Mouse (Mus musculus) bone marrow macrophage, adult 2 months (primary cell): ENCODE results near the gene Rnf7. TPM values are rescaled to one million over a fixed set of nuclear protein-coding genes. Genes with fewer than 3 reads are reported as not detected.
A peak's percentile ranks its signal among the peaks of the same experiment; 100 is the strongest.
"Not testable (repeated sequence)": the region's sequence is repeated elsewhere in the genome, so short reads cannot be mapped to it uniquely, and the experiment has no call there.

Experiments used
- H3K27ac ChIP-seq: 2 replicates; pipeline ENCODE4 v1.5.1; 2012; ENCODE audit warnings: low read depth, low read length; ENCODE audit not compliant: insufficient read depth
- H3K4me1 ChIP-seq: 2 replicates; pipeline ENCODE4 v1.6.1; 2012; ENCODE audit warnings: low read length; ENCODE audit not compliant: control insufficient read depth, insufficient read depth
- H3K4me3 ChIP-seq: 2 replicates; pipeline ENCODE4 v1.5.1; 2012; ENCODE audit warnings: mild to moderate bottlenecking, low read length, moderate library complexity; ENCODE audit not compliant: insufficient read depth
- CTCF ChIP-seq: IDR thresholded peaks from 2 replicates; pipeline ENCODE4 v1.5.1; 2012; ENCODE audit warnings: low read depth, mild to moderate bottlenecking, low read length, moderate library complexity
- POLR2A ChIP-seq: IDR thresholded peaks from 2 replicates; pipeline ENCODE4 v1.6.1; 2012; ENCODE audit warnings: mild to moderate bottlenecking, low read depth, low read length, borderline replicate concordance
- polyA plus RNA-seq: library from polyadenylated mRNA; stranded (reverse); fragments of >200 nt; gene quantifications from 2 replicates; pipeline ENCODE4 v1.2.4, GENCODE M21; 2012; ENCODE audit not compliant: missing spikeins, insufficient read depth, insufficient read length

Rnf7 gene
- 96.4 and 109 TPM in 2 replicates for polyA plus RNA-seq

DNA sequence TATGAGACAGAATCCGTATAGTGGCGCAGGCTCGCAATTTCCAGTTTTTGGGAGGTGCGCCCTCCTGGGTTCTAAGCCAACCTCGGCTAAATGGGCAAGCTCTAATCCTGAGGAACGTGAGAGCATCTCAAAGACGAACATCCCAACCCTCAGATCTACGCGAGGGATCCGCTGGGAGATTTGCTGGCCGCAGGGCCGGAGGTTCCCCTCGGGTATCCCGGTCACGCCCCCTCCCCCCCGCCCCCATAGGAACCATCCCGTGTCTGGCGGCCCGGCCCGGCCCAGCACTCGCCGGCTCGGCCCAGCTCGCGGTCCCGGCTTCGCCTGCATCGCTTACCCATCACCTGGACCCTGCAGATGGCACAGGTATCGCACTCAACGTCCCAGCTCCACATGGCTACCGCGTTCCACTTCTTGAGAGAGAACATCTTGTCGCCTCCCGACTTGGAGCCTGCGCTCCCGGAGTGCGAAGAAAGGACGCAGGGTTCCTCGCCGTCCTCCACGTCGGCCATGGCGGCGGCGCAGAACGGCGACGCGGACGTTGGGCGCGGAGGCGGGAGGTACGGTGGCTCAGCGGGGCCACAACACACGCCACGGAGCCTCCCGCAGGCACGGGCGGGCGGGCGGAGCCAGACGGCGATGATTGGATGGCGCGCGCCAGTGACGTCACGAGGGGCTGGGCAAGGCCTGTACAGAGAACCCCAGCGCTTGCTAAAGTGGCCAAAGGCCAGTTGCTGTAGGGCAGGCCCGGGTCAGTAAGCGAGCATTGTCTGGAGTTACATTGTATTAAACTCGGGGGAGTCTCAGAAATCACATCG lies at the start of gene Rnf7:
TSS of gene Rnf7 (minus strand) at position 605 of the 818 bp plus-strand sequence.
- H3K27ac ChIP-seq, result peak within 1 kb of the TSS; percentile 69
- TF ChIP-seq CTCF, result no peak
- TF ChIP-seq POLR2A, result no peak

DNA sequence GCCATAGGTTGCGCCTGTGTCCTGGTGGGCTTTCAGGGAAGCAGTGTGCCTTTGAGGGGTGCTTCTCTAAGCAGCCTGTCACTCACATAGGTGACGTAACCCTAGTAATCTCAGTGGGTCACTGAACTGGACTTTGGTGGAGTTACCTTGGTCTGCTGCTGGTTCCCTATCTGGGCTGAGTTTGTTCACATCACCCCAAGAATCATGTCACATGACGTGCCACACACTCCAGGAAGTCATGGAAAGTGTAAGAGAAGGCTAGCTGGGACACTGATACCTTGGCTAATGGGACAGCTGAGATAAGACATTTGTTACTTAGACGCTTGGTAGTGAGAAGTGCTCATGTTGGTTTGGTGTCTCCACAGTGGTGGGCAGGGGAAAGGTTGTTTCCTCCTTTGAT lies 47.5 kb upstream of the Rnf7 start:
- Histone ChIP-seq H3K4me1 (peaks cover 27% of the 10 kb centered on the region), H3K27ac (no peak overlapping the region), H3K4me3 (no peak overlapping the region)
- TF ChIP-seq POLR2A, result no peak
- TF ChIP-seq CTCF, result no peak

More for the DNA sequence above, at the start of gene Rnf7:
- peak within 1 kb of the TSS; percentile 89 for H3K4me3 ChIP-seq
- H3K4me1 ChIP-seq, result peaks cover 21% of the 10 kb centered on the region

DNA sequence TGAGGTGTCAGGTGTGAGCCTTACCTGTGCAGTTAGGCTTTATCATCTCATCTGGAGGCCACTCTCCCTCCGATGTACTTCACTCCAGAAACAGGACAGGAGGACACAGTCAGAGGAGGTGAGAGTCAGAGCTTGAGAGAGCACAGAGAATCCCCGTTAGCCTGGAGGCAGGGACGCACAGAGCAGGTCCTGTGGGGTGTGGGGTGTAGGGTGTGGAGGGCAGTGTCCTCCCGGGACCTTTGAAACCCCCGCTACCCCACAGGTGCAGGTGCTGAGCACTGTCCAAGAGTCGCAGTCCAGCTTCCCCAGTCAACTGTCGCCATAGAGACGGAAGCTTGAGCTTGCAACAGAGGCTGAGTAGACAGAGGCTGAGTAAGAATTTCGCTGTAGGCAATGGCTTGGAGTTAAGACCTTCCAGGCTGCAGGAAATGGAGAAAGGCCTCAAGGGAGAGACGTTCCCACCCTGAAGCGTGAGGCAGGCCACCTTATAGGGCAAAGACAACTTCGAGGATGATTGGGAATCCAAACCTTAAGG lies 46.6 kb upstream of the Rnf7 start, which contains the start of gene Gm28729:
TSS of gene Gm28729 (minus strand) at position 293 of the 535 bp plus-strand sequence.
- no peak within 1 kb of the TSS for H3K4me3 ChIP-seq
- TF ChIP-seq POLR2A (no peak), CTCF (no peak)
- H3K27ac ChIP-seq, result no peak within 1 kb of the TSS
- peaks cover 20% of the 10 kb centered on the region for H3K4me1 ChIP-seq

DNA sequence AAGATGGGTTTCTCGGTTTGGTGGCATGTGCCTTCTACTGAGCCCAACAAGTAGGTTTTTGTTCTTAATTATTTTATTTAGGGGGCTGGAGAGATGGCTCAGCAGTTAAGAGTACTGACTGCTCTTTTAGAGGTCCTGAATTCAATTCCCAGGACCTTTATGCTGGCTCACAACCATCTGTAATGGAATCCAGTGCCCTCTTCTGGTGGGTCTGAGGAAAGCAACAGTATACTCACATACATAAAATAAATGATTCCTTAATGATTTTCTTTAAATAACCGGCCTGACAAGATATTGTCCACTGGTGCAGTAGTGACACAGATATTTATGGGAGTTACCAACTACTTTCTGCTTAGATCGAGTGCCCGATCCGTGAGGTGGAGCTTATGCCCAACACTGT lies 44.7 kb upstream of the Rnf7 start:
- no peak for TF ChIP-seq CTCF
- no peak for TF ChIP-seq POLR2A
- peaks cover 16% of the 10 kb centered on the region for H3K4me1 ChIP-seq
- H3K27ac ChIP-seq, result no peak overlapping the region
- H3K4me3 ChIP-seq, result no peak overlapping the region

DNA sequence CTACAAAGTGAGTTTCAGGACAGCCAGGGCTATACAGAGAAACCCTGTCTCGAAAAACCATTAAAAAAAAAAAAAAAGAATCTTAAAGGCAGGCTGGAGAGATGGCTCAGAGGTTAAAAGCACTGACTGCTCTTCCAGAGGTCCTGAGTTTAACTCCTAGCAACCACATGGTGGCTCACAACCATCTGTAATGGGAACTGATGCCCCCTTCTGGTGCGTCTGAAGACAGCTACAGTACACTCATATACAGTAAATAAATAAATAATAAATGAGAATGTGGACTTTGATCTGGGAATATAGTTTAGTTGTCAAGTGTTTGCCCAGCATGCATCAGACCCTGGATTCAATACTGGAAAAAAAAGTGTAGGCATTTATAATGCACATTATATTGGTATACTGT lies 43.1 kb upstream of the Rnf7 start:
- not testable (repeated sequence) for H3K4me3 ChIP-seq, H3K27ac ChIP-seq
- peaks cover 23% of the 10 kb centered on the region for H3K4me1 ChIP-seq

DNA sequence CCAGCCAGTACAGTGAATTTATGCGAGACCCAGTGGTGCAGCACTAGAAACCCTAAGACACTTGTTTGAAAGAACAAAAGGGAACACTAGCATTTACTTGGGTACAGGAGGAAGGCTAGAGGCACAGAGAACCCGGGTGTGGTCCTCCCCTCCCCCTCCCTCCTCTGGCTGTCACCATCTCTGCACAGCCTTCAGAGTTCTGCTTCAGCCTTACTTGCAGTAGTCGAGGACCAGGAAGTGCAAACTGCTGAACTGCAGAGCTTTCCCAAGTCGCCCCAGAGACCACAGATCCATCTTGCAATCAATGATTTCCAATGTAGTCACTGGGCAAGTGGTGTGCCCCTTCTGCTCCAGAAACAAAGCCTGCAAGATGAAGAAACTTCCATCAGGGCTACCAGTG lies 39.0 kb upstream of the Rnf7 start:
- Histone ChIP-seq H3K4me3 (no peak overlapping the region), H3K27ac (peak overlapping the region; percentile 35), H3K4me1 (peaks cover 21% of the 10 kb centered on the region)
- TF ChIP-seq POLR2A, result no peak
- no peak for TF ChIP-seq CTCF

DNA sequence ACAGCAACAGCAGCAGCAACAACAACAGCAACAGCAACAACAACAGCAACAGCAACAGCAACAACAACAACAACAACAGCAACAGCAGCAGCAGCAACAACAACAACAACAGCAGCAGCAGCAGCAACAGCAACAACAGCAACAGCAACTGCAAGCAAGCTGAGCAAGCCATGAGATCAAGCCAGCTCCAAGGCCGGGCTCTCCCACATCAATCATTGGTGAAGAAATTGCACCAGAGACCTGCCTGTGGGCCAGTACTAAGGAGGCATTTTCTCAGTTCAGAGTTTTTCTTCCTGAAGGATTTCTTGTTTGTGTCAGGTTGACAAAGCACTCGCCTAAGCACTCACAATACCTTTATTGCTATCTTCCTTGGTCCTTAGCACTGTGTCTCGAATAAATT lies 38.3 kb upstream of the Rnf7 start:
- TF ChIP-seq CTCF (no peak), POLR2A (no peak)
- Histone ChIP-seq H3K4me1 (peaks cover 21% of the 10 kb centered on the region), H3K27ac (no peak overlapping the region), H3K4me3 (no peak overlapping the region)

DNA sequence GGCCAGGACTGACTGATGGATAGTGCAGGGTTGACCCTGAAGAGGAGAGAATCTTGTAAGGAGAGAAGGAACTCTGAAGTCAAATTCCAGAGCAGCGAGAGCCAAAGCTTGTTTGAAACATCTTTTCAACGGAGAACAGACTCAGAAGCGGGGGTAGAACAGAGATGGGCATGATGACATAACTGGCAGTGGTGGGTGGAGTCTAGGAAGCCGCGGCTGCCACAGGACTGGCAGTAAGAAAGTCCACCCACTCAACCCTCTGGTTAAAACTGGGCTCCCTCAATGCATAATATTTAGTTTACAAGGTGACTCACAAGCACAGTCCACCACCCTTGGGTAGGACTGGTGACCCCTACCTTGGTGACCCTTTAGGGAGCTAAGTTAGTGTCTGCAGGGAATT lies 37.3 kb upstream of the Rnf7 start:
- peaks cover 21% of the 10 kb centered on the region for H3K4me1 ChIP-seq
- no peak for TF ChIP-seq POLR2A
- no peak for TF ChIP-seq CTCF
- H3K27ac ChIP-seq, result no peak overlapping the region
- no peak overlapping the region for H3K4me3 ChIP-seq

DNA sequence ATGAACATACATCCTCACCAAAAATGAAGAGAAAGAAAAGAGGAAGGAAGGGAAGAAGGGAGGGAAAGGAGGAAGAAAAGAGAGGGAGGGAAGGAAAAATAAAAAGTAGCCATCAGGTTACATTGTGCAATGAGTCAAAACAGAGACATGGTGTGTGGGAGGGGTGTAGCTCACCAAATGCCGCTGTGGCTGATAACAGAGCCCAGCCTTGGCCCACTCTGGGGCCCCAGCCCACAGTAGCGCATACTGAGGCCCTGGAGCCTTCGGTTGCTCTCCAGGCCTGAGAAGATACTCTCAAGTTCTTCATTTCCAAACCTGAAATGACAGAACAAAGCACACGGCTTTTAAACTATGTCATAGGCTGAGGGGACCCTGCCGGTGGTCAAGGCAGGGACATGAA lies 35.8 kb upstream of the Rnf7 start:
- TF ChIP-seq CTCF (no peak), POLR2A (no peak)
- peaks cover 21% of the 10 kb centered on the region for H3K4me1 ChIP-seq
- H3K27ac ChIP-seq, result no peak overlapping the region
- H3K4me3 ChIP-seq, result no peak overlapping the region

DNA sequence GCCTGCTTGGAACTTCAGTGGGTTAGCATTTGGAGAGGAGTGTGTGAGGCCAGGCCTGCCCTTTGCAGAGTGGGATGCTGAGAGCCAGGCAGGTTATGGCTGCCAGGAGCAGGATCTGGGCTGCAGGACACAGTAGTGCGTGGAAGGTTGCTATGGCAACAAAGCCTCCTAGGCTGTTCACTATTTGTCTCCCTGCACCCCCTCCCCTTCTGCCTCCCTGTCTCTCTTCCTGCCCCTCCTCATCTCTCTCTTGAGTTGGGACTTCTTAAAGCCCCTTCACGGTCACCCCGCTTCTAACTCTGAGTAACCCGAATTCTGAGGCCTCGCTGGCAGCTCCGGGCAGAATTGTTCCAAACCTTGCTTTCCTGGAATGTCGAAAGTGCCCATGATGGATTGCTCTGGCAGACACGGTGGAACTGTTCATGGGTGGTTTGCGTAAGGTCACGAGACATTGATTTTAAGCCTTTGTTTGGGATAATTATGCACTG lies 27.6 kb upstream of the Rnf7 start:
- TF ChIP-seq CTCF, result no peak
- no peak for TF ChIP-seq POLR2A
- Histone ChIP-seq H3K4me3 (no peak overlapping the region), H3K27ac (no peak overlapping the region), H3K4me1 (0 out of 2 replicates have a peak, but pooled peaks cover 2% of the 10 kb centered on the region)
